Mouse (Mus musculus) bone marrow, adult 2 months (tissue): Measurements from ENCODE around the gene Armc5. TPM values are rescaled to one million over a fixed set of nuclear protein-coding genes. Genes with fewer than 3 reads are reported as not detected.

Experiments
- H3K27ac ChIP-seq: fragments of 200-500 bp; 2 replicates; pipeline ENCODE4 v1.5.1; 2012; ENCODE audit warnings: low read depth, mild to moderate bottlenecking, control low read depth, inconsistent platforms, low read length; ENCODE audit not compliant: control insufficient read depth, poor library complexity, insufficient read depth
- H3K4me1 ChIP-seq: fragments of 200-500 bp; 2 replicates; pipeline ENCODE4 v1.6.1; 2011; ENCODE audit warnings: low read length; ENCODE audit not compliant: control insufficient read depth, insufficient read depth
- H3K4me3 ChIP-seq: fragments of 200-500 bp; replicated peaks from 2 replicates; pipeline ENCODE3; 2011; ENCODE audit warnings: mild to moderate bottlenecking, low read depth, low read length, control low read depth; ENCODE audit not compliant: control insufficient read depth
- CTCF ChIP-seq: fragments of 200-500 bp; IDR thresholded peaks from 2 replicates; pipeline ENCODE4 v1.5.1; 2011; ENCODE audit warnings: low read length, control low read depth; ENCODE audit not compliant: control insufficient read depth, insufficient read depth
- POLR2A ChIP-seq: fragments of 200-500 bp; IDR thresholded peaks from 2 replicates; pipeline ENCODE4 v1.6.1; 2011; ENCODE audit warnings: low read depth, mild to moderate bottlenecking, control low read depth, low read length, borderline replicate concordance; ENCODE audit not compliant: control insufficient read depth
- WGBS: fragments of 180-500 bp; shearing (Covaris S2); methylation state at CpG from one replicate; pipeline ENCODE4 v1.1.7; 2018; 5-methylcytosine and 5-hydroxymethylcytosine counted together
- polyA plus RNA-seq: library from polyadenylated mRNA; stranded (reverse); fragments of >200 nt; gene quantifications from 2 replicates; pipeline ENCODE4 v1.2.4, GENCODE M21; 2011; ENCODE audit warnings: low replicate concordance; ENCODE audit not compliant: missing spikeins, insufficient read depth, insufficient read length

The Armc5 gene
- polyA plus RNA-seq, 1 experiment: 13.8 TPM

GRCm38 (mm10) chr7:128242331-128242730 is 5.2 kb downstream of the Armc5 start:
- H3K27ac ChIP-seq: no peak overlapping the region
- H3K4me3 ChIP-seq: no peak overlapping the region
- TF ChIP-seq CTCF: no peak
- TF ChIP-seq POLR2A: no peak
- 94% methylated on average over 16 of the region's 16 CpGs for WGBS
- no peaks in the 10 kb centered on the region; the same call in 1 of the 2 replicates for H3K4me1 ChIP-seq

- Histone ChIP-seq H3K27ac (no peak overlapping the region), H3K4me1 (no peaks in the 10 kb centered on the region), H3K4me3 (no peak overlapping the region)
- WGBS: 92% methylated on average over 10 of the region's 10 CpGs
- TF ChIP-seq CTCF (no peak), POLR2A (no peak)
Observed at GRCm38 (mm10) chr7:128243921-128244320, 6.8 kb downstream of the Armc5 start.

DNA sequence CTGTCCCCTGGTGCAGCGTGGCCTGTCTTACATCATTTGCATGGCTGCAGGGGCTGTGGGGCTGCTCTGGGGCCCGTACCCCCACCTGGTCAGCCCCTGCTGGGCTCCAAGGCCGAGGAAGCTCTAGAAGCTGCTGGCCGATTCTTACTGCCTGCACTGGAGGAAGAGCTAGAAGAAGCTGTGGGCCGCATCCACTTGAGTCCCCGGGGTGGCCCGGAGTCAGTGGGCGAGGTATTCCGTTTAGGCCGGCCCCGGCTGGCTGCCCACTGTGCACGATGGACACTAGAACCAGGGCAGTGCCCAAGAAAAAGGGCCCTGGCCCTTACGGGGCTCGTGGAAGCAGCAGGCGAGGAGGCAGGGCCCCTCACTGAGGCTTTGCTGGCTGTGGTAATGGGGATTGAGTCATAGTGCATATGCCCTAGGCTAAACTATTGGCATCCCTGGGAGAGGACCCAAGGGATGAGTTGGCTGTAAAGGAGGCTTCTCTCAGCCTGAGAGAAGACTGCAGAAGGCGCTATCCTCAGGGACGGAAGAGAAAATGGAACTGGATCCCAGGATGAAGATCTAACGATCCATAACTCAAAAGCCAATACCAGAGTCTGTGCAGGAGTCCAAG is 7.4 kb downstream of the Armc5 start:
- TF ChIP-seq CTCF (no peak), POLR2A (no peak)
- H3K4me1 ChIP-seq: no peaks in the 10 kb centered on the region
- no peak overlapping the region for H3K27ac ChIP-seq
- WGBS: 90% methylated on average over 18 of the region's 18 CpGs
- H3K4me3 ChIP-seq: no peak overlapping the region

- Histone ChIP-seq H3K27ac (no peak overlapping the region), H3K4me1 (peaks cover 2% of the 10 kb centered on the region), H3K4me3 (no peak overlapping the region)
- no peak for TF ChIP-seq POLR2A
- no peak for TF ChIP-seq CTCF
- 88% methylated on average over 4 of the region's 4 CpGs for WGBS
Observed at GRCm38 (mm10) chr7:128245547-128245946, 8.4 kb downstream of the Armc5 start.

GRCm38 (mm10) chr7:128246496-128247391 is 9.6 kb downstream of the Armc5 start, which contains the start of gene Tgfb1i1:
Gene Tgfb1i1, plus strand, starts transcription at chr7:128246812.
- TF ChIP-seq POLR2A: no peak
- TF ChIP-seq CTCF: no peak
- Histone ChIP-seq H3K4me3 (peak within 1 kb of the TSS; percentile 16), H3K4me1 (peaks cover 2% of the 10 kb centered on the region), H3K27ac (peak within 1 kb of the TSS; percentile 15; the same call in 1 of the 2 replicates)
- WGBS: 16% methylated on average over 30 of the region's 30 CpGs

- no peak overlapping the region for H3K27ac ChIP-seq
- no peak overlapping the region for H3K4me3 ChIP-seq
- TF ChIP-seq POLR2A: no peak
- peak; percentile 53; the same call in 1 of the 2 replicates for TF ChIP-seq CTCF
- peaks cover 2% of the 10 kb centered on the region for H3K4me1 ChIP-seq
- WGBS: 9% methylated on average over 13 of the region's 13 CpGs
Observed at GRCm38 (mm10) chr7:128247443-128247842, 10.3 kb downstream of the Armc5 start.

DNA sequence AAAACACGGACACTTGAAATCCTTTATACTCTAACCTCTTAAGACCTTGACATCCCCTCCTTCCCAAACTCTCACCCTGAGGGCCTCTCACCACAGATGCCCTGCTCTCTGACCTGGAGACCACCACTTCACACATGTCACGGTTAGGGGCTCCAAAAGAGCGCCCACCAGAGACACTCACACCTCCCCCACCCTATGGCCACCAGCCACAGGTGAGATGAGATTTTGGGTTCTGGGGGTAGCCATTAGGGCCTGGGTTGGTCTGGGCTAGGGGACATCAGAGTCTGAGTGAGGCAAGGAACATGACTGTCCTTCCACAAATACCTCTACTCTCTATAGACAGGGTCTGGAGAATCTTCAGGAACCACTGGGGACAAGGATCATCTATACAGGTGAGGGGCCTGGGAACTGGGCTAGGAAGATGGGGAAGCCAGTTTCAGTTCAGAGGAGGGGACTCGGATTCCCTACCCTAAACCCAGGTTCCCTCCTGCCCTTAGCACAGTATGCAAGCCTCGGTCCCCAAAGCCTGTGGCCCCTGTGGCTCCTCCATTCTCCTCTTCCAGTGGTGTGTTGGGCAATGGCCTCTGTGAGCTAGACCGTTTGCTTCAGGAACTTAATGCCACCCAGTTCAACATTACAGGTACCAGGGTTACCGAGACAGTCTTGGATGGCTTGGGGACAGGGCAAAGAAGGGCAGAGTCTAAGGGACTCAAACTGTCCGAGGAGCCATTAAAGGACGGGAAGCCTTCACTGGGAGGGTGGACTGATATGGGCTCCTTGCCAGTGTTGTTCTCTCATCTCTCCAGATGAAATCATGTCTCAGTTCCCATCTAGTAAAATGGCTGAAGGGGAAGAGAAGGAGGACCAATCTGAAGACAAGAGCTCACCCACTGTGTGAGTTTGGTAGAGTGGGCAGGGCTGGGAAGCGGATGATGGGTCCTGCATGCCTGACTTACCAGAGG is 11.2 kb downstream of the Armc5 start:
- H3K4me3 ChIP-seq: no peak overlapping the region
- no peak overlapping the region for H3K27ac ChIP-seq
- WGBS: 80% methylated on average over 10 of the region's 10 CpGs
- TF ChIP-seq CTCF: no peak
- TF ChIP-seq POLR2A: no peak
- peaks cover 2% of the 10 kb centered on the region for H3K4me1 ChIP-seq
